Mouse (Mus musculus): ENCODE data around the gene Il1rl2.
A peak's percentile ranks its signal among the peaks of the same experiment; 100 is the strongest.

The Il1rl2 gene

DNA sequence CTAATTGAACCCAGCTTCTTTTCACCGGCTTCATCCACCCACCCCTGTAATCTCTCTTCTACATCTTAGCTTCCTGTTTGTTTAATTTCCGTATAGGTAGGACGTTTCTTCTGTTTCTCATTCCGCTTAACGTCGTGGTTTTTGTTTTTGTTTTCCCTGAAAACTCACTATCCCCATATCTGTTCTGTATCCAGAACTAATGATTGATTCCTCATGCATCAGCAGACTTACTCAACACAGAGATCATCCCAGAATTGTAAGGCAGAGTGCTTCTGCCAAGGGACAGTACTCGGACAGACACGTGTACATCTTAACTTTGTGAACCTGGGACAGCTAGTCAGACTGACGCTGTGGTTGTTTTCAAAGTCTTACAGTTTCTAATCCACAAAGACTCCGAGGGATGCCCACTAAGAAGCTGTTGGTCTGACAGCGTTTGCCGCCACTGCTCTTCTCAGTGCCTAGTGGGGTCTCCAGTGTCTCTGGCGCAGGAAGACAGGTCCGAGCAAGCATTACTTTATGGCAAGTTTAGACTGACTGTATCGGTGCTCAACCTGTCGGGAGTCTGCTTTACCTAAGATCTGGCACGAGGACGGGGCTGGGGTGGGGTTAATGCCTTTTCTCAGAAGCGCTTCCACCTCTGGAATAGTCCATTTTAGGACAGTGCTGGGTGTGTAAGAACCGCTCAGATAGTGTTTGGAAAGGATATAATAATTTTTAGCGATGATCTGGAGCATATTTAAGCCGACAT, 719 bp downstream of the Il1rl2 start:
- DNase-seq (ENCODE audit: low spot score): peak; percentile 54

DNA sequence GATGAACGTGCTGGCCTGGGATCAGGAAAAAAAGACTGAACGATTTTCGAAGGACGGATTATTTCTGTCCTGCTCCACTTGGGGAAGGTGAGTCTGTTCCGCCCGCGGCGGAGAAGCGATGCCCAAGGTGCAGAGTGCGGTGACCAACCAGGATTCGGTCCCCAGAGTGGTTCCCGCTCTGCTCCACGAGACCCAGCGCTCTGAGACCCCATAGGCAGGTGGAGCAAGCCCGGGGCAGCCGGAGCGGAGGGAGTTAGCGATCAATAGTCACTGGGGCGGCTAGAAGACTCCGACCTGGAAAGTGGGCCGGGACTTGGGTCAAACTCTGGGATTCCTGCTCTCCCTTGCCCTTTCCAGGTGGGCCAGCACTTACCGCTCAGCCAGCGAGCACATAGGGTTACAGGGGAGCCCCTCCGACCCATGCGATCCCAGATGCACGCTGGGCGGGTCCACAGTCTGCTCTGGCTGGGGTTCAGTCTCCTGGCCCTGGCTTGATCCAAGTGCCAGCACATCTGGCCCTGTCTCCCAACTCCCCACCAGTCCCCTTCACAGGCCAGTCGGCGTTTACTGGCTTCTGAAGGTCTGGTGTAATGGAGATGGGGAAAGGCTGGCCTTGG, 1.4 kb downstream of the Il1rl2 start:
- no peak for DNase-seq (ENCODE audit: low spot score)

DNA sequence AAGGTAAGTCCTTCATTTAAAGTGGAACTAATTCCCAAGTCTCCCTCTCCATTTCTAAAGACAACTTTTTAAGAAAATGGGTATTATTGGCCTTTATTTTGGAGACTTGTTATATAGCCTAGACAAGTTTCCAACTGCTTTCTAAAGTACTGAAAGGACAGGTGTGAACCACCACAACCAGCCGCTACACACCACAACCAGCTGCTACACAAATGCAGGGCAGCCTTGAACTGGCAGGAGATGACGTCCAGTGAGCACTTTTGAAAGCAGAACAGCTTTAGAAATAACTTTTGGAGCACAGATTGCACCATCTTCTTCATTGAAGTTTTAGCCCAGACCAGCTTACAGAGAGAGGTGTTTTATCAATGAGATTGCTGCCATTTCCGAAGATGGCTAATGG, 3.2 kb downstream of the Il1rl2 start:
- DNase-seq (ENCODE audit: low spot score): no peak

DNA sequence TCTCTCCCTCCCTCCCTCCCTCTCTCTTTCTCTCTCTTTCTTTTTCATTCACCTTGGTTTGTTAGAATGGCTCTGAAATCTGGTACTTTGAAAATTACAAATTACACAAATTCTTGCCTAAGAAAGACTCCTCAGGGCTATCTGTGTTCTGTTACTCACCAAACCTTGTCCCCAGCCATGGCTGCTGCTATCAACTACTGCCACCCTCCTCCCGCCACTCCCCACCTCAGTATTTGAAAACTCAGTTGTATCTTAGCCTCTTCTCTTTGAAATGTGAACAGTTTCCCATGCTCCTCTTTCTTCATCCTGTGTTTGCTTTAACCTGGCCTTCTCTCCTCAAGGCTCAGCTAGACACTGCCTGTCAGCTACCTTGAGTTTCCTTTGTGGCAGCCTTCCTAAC, 5.1 kb downstream of the Il1rl2 start:
- DNase-seq (ENCODE audit: low spot score): no peak

DNA sequence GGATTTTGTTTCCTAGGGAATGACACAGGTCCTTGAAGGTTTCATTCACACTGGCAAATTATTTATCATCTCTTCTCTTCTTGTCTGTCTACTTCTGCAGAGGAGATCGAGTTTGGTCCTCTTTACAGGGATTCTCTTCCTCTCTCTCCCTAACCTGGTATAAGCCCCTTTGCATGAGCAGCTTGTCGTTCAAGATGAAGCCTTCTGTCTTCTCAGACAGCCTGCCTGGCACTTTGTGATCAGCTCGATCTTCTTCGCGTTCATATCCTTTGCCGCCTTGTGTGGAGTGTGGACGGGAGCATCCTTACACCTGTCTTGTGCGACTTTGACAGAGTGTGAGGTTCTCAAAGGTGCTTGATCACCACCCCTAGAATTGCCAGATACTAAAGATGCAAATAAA, 5.8 kb downstream of the Il1rl2 start:
- DNase-seq (ENCODE audit: low spot score): no peak

DNA sequence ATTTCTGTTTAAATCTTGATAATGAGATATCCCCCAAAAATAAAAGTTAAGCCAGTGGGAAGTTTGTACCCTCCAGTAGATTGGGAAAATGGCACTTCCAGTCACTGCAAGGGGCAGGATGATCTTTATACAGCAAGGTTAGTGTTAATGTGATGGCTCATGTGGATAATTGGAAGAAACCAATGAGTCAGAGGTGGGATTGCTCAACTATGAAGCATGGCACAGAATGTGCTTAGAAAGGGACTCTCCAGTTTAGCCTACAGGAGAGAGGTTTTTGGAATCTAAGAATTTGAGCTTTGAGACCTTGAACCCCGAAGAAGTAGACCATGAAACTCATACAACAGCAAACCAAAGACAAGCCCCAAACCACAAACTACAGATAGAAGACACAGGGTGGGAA, 14.9 kb downstream of the Il1rl2 start:
- DNase-seq (ENCODE audit: low spot score): no peak

DNA sequence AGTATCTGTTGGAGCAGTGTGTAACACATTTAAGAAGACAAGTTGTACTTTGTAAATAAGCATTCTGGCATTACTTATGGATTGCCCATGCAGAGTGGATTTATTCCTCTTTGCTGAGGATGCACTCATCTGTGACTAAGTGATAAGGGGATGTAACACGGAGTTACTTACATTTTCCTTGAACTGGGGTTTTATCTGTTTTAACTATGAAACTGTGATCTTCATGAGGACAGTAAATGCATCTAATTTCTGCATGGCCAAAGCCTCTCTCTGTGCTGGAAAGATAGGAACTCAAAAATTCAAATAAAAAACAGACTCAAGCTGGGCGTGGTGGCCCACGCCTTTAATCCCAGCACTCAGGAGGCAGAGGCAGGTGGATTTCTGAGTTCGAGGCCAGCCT, 15.7 kb downstream of the Il1rl2 start:
- peak; percentile 45 for DNase-seq (ENCODE audit: low spot score)

DNA sequence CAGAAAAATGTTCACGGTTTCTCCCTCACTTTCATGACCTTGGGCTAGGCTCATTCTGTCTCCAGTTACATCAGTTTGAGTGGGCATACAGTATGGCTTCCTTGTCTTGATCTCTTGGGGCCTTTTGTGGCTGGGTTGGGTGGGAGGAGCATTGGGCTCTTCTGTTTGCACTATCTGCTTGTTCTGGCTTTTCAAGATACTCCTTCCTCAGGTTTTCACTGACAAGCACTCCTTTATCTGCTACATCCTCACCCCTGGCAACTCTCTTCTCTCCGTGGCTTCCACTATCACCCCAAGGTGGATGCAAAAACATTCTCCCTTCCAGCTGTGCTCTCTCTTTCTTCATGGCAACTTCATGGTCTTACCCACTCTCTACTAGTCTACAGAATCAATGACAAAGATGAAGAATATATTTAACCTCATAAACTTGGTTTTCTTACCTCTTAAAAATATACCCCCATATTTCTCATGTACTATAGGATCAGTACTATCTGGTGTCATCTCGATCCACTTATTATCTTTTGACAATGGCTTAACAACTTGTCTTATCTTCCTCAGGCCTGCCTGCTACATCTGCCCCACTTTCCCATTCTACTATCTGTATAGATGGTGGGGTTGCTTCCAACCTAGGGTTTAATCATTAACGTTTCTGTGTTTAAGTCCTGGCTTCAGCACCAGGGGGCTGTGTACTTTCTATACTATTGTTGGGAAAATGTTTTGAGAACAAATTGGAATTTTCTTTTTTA, 27.9 kb downstream of the Il1rl2 start:
- peak; percentile 50 for DNase-seq (ENCODE audit: low spot score)

DNA sequence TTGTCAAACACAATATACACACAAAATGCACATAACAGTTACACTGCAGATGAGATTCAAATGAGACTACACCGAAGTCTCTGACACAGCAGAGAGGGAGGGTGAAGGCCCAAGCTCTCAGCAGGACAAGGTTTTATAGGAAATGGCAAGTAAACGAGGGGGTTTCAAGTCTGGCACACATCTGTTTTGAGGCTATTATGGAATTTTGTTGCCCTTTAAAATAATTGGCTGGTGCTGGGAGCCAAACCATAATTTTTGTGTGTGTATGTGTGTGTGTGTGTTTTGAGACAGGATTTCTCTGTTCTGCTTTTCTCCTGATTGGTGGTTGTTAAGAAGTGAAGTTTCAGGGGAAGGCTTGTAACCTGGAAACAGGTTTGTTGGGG, 28.5 kb downstream of the Il1rl2 start:
- DNase-seq (ENCODE audit: low spot score): no peak

DNA sequence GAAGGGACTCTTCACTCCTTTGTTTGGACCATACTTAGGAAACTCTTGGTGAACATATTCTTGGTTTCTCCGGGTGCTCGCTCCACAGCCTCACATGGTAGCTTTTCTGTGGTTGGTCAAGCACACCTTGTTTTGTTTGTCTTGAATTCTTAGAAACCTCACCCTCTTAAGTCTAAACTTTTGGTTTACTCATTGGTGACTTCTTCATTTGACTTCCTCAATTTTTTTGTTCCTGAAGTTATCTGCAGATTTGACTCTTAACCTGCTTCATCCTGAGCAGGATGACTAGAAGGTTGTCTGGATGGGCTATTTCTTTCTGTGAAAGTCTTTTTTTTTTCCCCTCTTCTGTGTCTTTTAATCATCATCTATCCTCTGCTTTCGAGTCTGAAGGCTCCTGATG, 30.3 kb downstream of the Il1rl2 start:
- no peak for DNase-seq (ENCODE audit: low spot score)

DNA sequence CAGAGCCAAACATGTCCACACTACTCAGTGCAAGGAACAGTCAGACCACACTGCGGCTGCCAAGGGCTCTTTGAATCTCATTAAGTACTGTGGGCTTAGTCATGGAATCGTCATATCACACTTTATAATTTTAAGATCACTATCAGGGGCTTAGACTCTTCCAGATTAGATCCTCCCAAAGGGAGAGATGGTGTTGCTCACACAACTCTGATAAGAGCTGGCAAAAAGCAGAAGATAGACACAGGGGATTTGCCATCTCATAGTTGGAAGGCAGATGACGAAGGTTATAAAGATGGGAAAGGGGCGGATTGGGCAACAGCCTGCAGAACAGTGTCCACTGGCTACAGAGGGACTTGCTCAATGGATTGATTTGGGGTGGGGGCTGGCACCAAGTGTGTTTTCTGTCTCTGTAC, 31.0 kb downstream of the Il1rl2 start:
- no peak for DNase-seq (ENCODE audit: low spot score)

DNA sequence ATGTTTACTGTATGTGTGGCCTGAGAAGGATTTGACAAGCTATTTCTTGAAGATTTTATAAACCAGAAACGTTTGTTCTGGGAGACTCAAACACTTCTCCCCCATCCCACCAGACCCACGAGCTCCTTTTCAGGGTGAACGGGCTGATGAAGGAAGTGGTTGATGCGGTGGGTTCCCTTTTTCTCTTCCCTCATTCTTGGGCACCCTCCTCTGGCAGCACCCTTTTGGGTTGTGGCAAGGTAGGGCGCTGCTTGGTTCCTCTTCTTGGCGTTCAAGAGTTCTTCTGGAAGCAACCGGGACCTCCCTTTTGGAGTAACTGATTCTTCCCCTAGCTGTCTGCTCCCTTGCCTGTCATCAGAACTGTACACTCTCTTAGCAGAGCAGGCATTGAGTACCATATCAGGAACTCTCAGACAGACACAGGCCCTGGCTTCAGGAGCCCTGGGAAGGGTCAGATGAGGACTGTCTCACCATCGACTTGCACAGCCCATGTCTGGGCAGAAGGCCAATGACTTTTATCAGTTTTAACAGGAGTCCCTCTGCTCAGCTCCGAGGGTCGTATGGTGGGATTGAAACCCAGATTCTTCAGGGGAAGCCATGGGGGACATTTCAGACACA, 31.6 kb downstream of the Il1rl2 start:
- DNase-seq (ENCODE audit: low spot score): no peak

DNA sequence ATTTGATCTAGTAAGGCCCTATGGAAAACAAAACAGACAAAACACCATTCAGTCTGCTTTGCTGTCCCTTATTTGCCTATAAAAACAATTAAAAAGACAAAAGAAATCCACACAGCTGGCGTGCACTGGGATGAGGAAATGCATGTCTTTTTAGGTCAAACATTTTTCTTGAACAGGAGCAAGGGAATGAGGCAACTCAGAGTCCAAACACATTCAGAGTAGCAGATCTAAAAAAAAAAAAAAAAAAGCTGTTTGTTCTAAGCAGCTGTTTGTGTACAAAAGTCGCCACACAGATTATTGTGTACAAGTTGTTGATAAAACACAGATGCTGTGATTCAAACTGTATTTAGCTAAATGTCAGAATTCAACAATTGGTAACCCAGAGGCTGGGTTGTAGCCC, 33.5 kb downstream of the Il1rl2 start:
- DNase-seq (ENCODE audit: low spot score): no peak

DNA sequence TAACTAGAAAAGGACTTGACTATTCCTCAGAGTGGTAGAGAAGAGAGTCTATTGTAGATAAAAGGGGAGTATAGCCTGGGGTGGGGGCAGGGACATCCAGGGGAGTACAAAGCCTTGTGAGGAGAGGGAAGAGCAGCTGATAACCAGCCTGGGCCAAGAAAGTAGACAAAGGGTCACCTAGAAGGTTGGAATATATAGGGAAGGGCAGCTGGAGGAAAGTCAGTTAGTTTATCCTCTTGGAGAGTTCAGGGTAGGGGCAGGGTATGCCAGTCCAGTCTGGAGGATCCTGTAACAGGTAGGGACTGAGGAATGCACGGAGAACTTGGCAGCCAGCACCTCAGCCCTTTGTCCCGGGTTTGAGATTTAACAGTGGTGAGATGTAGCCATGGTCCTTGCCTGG, 33.9 kb downstream of the Il1rl2 start:
- no peak for DNase-seq (ENCODE audit: low spot score)

DNA sequence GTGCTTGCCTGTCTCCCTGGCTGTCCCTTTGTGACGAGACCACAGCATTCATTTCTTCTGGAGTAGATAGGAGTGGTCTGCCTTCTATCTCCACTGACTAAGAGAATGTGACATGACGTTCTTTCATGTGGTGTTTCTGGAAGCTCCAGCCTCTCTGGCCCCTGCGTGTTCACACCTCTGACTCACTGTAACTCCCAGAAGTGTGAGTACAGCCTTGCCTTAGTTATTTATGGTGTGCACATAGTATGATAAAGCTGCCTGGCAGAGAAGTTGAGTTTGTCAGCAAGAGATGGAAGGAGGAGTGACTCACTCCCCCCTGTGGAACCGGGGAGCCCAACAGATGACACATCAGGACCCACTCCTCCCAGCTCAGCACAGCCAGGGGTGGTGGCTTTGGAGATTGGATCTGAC, 34.4 kb downstream of the Il1rl2 start:
- DNase-seq (ENCODE audit: low spot score): peak; percentile 62

DNA sequence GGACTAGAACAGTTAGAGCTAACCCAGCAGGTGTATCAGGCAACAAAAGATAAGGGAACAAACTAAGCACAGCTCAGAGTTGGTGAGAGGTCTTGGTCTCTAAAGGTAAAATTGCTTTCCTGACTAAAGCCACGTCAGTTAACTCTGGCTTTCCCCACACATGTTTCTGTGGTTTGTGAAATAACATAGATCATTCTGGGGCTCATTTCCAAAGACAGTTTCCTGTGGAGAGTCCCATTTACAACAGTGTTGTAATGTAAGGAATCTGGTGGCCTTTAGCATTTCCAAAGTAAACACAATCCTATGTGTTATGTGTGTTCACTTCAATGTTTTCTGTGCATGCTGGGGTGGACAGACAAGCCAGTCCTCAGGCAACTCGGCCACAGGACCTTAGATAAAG, 35.3 kb downstream of the Il1rl2 start:
- DNase-seq (ENCODE audit: low spot score): no peak

DNA sequence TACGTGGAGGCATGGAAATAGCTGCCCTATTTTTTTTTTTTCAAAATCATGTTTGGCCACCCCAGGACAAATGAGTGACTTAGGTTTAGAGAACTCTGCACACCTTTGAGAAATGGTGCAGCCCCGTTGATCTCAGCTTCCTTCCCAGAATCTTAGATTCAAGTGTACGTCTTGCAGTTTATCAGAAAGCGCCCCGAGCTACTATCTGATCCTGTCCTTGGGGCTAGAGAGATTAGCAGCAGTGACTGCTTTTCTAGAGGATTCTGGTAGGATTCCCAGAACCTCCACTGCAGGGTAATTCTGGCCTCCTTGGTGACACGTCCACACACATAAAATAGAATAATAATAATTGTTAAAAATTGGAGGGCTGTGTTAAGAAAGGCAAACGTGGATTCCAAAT, 36.6 kb downstream of the Il1rl2 start:
- peak; percentile 55 for DNase-seq (ENCODE audit: low spot score)

DNA sequence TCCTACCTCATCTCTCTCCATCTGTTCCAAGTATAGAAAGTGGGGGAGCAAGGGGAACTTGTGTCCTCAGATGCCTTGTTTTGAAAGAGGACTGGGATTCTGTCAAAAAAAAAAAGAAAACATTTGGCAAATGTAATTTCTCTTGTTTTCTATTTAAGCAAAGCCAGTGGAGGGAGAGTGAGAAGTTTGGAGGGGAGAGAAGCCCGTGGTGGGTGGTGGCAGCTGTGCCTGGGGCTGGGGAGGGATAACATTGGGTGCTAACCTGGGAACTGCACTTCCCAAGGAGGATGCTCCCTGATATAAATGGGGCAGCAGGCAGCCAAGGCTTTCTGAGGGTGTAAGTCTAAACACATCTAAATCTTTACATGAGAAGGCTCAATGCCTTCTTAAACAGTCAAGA, 37.2 kb downstream of the Il1rl2 start:
- no peak for DNase-seq (ENCODE audit: low spot score)

DNA sequence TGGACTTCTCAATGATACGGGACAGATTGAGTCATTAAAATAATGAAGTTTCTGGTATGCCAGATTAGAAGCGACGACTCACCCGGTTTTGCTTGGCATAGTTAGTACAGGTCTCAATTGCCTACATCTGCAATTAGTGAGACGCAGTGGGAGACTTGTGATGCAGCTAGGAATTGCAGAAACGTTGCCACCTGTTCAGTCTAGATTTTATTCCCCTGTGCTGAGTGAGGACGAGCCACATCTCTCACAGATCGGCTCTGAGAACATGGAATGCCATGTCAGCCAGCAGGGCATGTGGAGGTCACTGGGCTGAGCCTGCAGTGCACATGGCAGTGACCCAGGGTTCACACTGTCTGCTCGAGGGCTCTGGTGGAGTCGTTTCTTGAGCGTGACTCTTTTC, 38.4 kb downstream of the Il1rl2 start:
- no peak for DNase-seq (ENCODE audit: low spot score)

DNA sequence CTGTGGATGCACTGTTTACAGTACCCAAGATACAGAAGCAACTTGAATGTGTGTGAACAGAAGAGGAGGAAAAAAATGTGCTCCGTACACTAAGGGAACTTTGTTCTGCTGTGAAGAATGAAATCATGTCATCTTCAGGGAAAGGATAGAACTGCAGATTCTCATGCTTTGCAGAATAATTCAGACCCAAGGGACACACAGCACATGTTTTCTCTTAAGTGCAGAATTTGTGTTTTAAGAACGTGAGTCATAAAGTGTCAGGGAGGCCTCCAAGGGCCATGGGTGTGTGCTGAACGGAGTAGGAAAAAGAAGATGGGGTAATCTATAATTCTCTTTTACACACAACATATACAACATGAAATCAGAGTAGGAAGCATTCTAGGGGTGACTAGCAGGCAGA, 48.5 kb downstream of the Il1rl2 start:
- no peak for DNase-seq (ENCODE audit: low spot score)

DNA sequence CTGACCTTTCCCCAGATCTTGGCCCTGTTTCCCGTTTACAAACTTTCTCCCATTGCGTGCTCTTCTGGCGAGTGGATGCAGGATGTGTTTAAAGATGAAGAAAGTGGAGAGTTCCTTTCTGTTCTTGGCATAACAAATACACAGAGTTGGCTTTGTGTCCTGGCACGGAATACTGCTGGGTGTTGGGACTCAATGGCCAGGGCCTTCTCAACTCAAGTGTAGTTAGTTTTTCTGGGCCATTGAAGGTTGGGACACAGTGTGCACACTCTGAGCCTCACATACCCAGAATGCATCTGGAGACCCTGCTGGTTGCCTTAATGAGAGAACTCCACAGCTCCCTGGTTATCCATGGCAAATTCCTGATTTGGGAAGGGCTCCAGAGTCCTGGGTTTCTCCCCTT, 50.7 kb downstream of the Il1rl2 start:
- no peak for DNase-seq (ENCODE audit: low spot score)

DNA sequence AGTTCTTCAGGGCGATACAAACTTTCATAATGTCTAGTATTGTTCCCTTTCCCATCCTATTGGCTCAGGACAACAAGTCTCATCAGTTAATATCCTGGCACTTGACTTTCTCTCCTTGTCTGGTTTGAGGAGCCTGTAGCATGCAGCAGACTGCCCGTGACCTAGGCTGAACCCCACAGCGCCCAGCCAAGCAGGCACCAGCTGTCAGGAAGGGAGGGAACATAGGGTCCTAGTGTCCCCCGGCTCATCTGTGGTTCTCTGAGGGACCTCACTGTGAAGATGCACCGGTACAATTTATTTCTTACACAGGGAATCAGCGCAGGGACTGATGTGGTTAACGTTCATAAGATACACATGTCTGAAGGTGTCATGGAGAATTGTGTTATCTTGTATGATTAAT, 52.3 kb downstream of the Il1rl2 start:
- DNase-seq (ENCODE audit: low spot score): no peak

DNA sequence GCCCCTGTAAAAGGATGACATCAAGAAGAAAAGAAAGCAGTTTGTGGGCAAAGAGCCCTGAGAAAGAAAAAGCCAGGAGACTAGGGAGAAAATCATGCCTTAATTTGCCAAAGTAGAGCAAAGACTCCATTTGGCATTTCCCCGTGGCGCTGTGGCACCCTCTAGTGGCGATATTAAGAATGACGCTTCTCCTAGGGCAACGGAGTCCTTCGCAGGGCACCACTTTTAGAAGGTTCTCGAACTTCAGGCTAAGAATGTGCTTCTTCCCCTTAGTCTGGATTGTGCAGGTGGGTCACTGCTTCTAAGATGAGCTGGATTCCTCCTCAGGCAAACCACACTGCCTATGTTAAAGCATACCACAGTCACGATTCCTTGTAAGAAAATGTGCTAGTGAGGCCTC, 54.4 kb downstream of the Il1rl2 start:
- DNase-seq (ENCODE audit: low spot score): peak; percentile 71
